Mouse (Mus musculus): ENCODE data around the gene Olfr147. TPM values are rescaled to one million over a fixed set of nuclear protein-coding genes. Genes with fewer than 3 reads are reported as not detected.

The Olfr147 gene
- not detected in 2 replicates for polyA plus RNA-seq (2012; ENCODE audit: low replicate concordance)

GRCm38 (mm10) chr9:38401398-38401797 lies at the start of gene Olfr147:
TSS of gene Olfr147 (plus strand) at chr9:38401698.

GRCm38 (mm10) chr9:38366596-38366995 lies 34.9 kb upstream of the Olfr147 start, which contains the start of gene Olfr250:
TSS of gene Olfr250 (plus strand) at chr9:38366896.

GRCm38 (mm10) chr9:38376786-38377185 lies 24.7 kb upstream of the Olfr147 start, which contains the start of gene Olfr251:
TSS of gene Olfr251 (plus strand) at chr9:38377086.

GRCm38 (mm10) chr9:38429155-38429554 lies 27.7 kb downstream of the Olfr147 start, which contains the start of gene Olfr901:
TSS of gene Olfr901 (plus strand) at chr9:38429455.

GRCm38 (mm10) chr9:38447352-38447751 lies 45.9 kb downstream of the Olfr147 start, which contains the start of gene Olfr902:
TSS of gene Olfr902 (plus strand) at chr9:38447652.

Other genes with a start within 250 kb of the Olfr147 start
- gene Olfr891, start 220.9 kb upstream of the Olfr147 start, polyA plus RNA-seq (2012; ENCODE audit: low replicate concordance) = not detected in 2 replicates
- gene Olfr893, start 193.3 kb upstream of the Olfr147 start, polyA plus RNA-seq (2012; ENCODE audit: low replicate concordance) = not detected in 2 replicates
- gene Olfr894, start 183.6 kb upstream of the Olfr147 start, polyA plus RNA-seq (2012; ENCODE audit: low replicate concordance) = not detected in 2 replicates
- gene Olfr143, start 148.9 kb upstream of the Olfr147 start, polyA plus RNA-seq (2012; ENCODE audit: low replicate concordance) = not detected in 2 replicates
- not detected in 2 replicates for gene Olfr895, start 133.8 kb upstream of the Olfr147 start, polyA plus RNA-seq (2012; ENCODE audit: low replicate concordance)
- 0.05 TPM in 1 of 2 replicates, not detected in the other for gene Olfr896-ps1, start 110.6 kb upstream of the Olfr147 start, polyA plus RNA-seq (2012; ENCODE audit: low replicate concordance)
- 0.02 TPM in 1 of 2 replicates, not detected in the other for gene Olfr25, start 72.6 kb upstream of the Olfr147 start, polyA plus RNA-seq (2012; ENCODE audit: low replicate concordance)
- gene Olfr898, start 53.3 kb upstream of the Olfr147 start, polyA plus RNA-seq (2012; ENCODE audit: low replicate concordance) = not detected in 2 replicates
- not detected in 2 replicates for gene Olfr250, start 34.8 kb upstream of the Olfr147 start, polyA plus RNA-seq (2012; ENCODE audit: low replicate concordance)
- not detected in 2 replicates for gene Olfr251, start 24.6 kb upstream of the Olfr147 start, polyA plus RNA-seq (2012; ENCODE audit: low replicate concordance)
- not detected in 2 replicates for gene Olfr901, start 27.8 kb downstream of the Olfr147 start, polyA plus RNA-seq (2012; ENCODE audit: low replicate concordance)
- not detected in 2 replicates for gene Olfr902, start 46.0 kb downstream of the Olfr147 start, polyA plus RNA-seq (2012; ENCODE audit: low replicate concordance)
- not detected in 2 replicates for gene Olfr904, start 61.4 kb downstream of the Olfr147 start, polyA plus RNA-seq (2012; ENCODE audit: low replicate concordance)
- gene Olfr905, start 69.4 kb downstream of the Olfr147 start, polyA plus RNA-seq (2012; ENCODE audit: low replicate concordance) = not detected in 2 replicates
- not detected in 2 replicates for gene Olfr906, start 85.4 kb downstream of the Olfr147 start, polyA plus RNA-seq (2012; ENCODE audit: low replicate concordance)
- gene Olfr907, start 94.1 kb downstream of the Olfr147 start, polyA plus RNA-seq (2012; ENCODE audit: low replicate concordance) = not detected in 2 replicates
- not detected in 2 replicates for gene Olfr911-ps1, start 119.9 kb downstream of the Olfr147 start, polyA plus RNA-seq (2012; ENCODE audit: low replicate concordance)
- not detected in 2 replicates for gene Olfr910, start 136.2 kb downstream of the Olfr147 start, polyA plus RNA-seq (2012; ENCODE audit: low replicate concordance)
- gene Olfr912, start 178.5 kb downstream of the Olfr147 start, polyA plus RNA-seq (2012; ENCODE audit: low replicate concordance) = not detected in 2 replicates
- gene Olfr913, start 191.1 kb downstream of the Olfr147 start, polyA plus RNA-seq (2012; ENCODE audit: low replicate concordance) = not detected in 2 replicates
- not detected in 2 replicates for gene Olfr914, start 203.4 kb downstream of the Olfr147 start, polyA plus RNA-seq (2012; ENCODE audit: low replicate concordance)